Mouse (Mus musculus): ENCODE measurements at regions not wholly inside any gene's neighbourhood (a gene's known extent, or its start where the extent isn't known, plus 50 kb on each side); places are given as distances from the start of the nearest gene placed in this dataset.

GRCm38 (mm10) chr9:8330886-8331476, 196.9 kb upstream of the Cep126 start:
- Histone ChIP-seq H3K4me3 (no peak overlapping the region), H3K27ac (peak overlapping the region; percentile 83)
- peak; percentile 64 to 76 for DNase-seq (ENCODE audit: low spot score in 2 of 2)
- no peak for TF ChIP-seq CTCF (conservative IDR thresholded peaks at IDR 0.05)

GRCm38 (mm10) chr9:8340628-8341027, 203.3 kb upstream of the Trpc6 start:
- TF ChIP-seq CTCF (conservative IDR thresholded peaks at IDR 0.05) = no peak
- H3K4me3 ChIP-seq = no peak overlapping the region
- H3K27ac ChIP-seq = peak overlapping the region; percentile 59
- peak; percentile 50 to 54 for DNase-seq (ENCODE audit: low spot score in 2 of 2)

- no peak for TF ChIP-seq CTCF (conservative IDR thresholded peaks at IDR 0.05)
- no peak overlapping the region for H3K4me3 ChIP-seq
Measured at GRCm38 (mm10) chr9:8351071-8351470, 192.9 kb upstream of the Trpc6 start.

More at GRCm38 (mm10) chr9:8351071-8351470, 192.9 kb upstream of the Trpc6 start:
- DNase-seq (ENCODE audit: low spot score in 2 of 2) = no peak
- no peak overlapping the region for H3K27ac ChIP-seq

Data from layer of hippocampus, adult 2 months (tissue).